Mouse (Mus musculus) liver, postnatal 0 days (tissue): Measurements from ENCODE around the gene Mfsd9. TPM values are rescaled to one million over a fixed set of nuclear protein-coding genes. Genes with fewer than 3 reads are reported as not detected.
A peak's percentile ranks its signal among the peaks of the same experiment; 100 is the strongest.

Experiments used
- ATAC-seq: fragments of 200-750 bp; cut with Nextera tagmentation; 2 replicates; pipeline ENCODE4 v1.8.0; 2017; ENCODE audit warnings: mild to moderate bottlenecking, moderate library complexity
- DNase-seq: peaks from one replicate; pipeline ENCODE4 v3.0.0-alpha.2; 2016
- H3K27ac ChIP-seq: fragments of 300-500 bp; sonication (generic); 2 replicates; pipeline ENCODE4 v1.5.1; 2014; ENCODE audit warnings: antibody characterized with exemption, moderate library complexity, mild to moderate bottlenecking, low read depth
- H3K27me3 ChIP-seq: fragments of 300-500 bp; sonication (generic); 2 replicates; pipeline ENCODE4 v1.6.1; 2014; ENCODE audit warnings: low read length, control low read depth, mixed read lengths; ENCODE audit not compliant: insufficient read depth
- H3K36me3 ChIP-seq: fragments of 300-500 bp; sonication (generic); replicated peaks from 2 replicates; pipeline ENCODE4 v1.6.1; 2014; ENCODE audit warnings: mild to moderate bottlenecking, control low read depth, low read length, moderate library complexity, mixed read lengths; ENCODE audit not compliant: insufficient read depth
- H3K4me1 ChIP-seq: fragments of 300-500 bp; sonication (generic); 2 replicates; pipeline ENCODE4 v1.6.1; 2014; ENCODE audit warnings: antibody characterized with exemption, mild to moderate bottlenecking, control low read depth; ENCODE audit not compliant: insufficient read depth
- H3K4me2 ChIP-seq: fragments of 300-500 bp; sonication (generic); 2 replicates; pipeline ENCODE4 v1.6.1; 2014; ENCODE audit warnings: low read depth, mild to moderate bottlenecking, low read length, moderate library complexity, mixed read lengths
- H3K4me3 ChIP-seq: fragments of 300-500 bp; sonication (generic); 2 replicates; pipeline ENCODE4 v1.5.1; 2014; ENCODE audit warnings: low read depth, low read length
- H3K9ac ChIP-seq: fragments of 300-500 bp; sonication (generic); replicated peaks from 2 replicates; pipeline ENCODE4 v1.6.1; 2014; ENCODE audit warnings: mild to moderate bottlenecking, moderate library complexity
- H3K9me3 ChIP-seq: fragments of 300-500 bp; sonication (generic); 2 replicates; pipeline ENCODE4 v1.6.1; 2016; ENCODE audit warnings: mild to moderate bottlenecking, control low read depth, low read length, mixed read lengths
- CTCF ChIP-seq: sonication (generic); IDR thresholded peaks from 2 replicates; pipeline ENCODE4 v1.5.1; 2016; ENCODE audit warnings: antibody characterized with exemption, low read depth
- EP300 ChIP-seq: IDR thresholded peaks from 2 replicates; pipeline ENCODE4 v1.6.1; 2016; ENCODE audit warnings: antibody characterized with exemption, low read depth, mild to moderate bottlenecking
- WGBS: fragments of 180-500 bp; shearing (Covaris S2); extraction: QIAGEN DNeasy Blood & Tissue Kit; methylation state at CpG from one replicate; pipeline ENCODE4 v1.1.7; 2014; ENCODE audit not compliant: insufficient replicate concordance; 5-methylcytosine and 5-hydroxymethylcytosine counted together
- polyA plus RNA-seq: library from polyadenylated mRNA; unstranded; fragments of >200 nt; fragmentation: Nextera tagmentation; extraction: Ambion mirVana; gene quantifications from 2 replicates; pipeline ENCODE4 v1.2.1, GENCODE M21; 2015

Mfsd9 gene
- polyA plus RNA-seq, 1 experiment from 2014 or later = 0.65 TPM

DNA sequence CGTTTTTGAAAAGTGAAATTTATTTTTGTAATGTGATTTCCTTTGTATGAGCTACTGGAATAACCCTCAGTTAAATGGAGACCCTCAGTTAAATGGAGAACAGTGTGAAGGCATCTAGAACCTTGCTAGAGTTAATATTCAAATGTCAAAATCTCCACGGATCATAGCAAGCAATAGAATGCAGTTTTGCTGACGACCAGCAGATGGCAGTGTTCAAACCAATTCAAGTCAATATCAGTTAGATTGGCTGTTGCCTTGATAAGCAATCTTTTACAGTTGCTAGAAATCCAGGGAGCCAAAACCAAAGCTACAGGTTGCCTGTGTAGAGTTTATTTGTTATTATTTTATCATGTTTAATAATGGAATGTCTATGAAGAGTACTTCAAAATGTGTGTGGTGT lies 12.3 kb upstream of the Mfsd9 start:
- Histone ChIP-seq H3K9me3 (no peaks in the 10 kb centered on the region), H3K4me1 (no peaks in the 10 kb centered on the region), H3K27ac (no peak overlapping the region), H3K4me3 (no peak overlapping the region), H3K27me3 (no peaks in the 10 kb centered on the region), H3K4me2 (no peak overlapping the region), H3K36me3 (no peaks in the 10 kb centered on the region), H3K9ac (no peak overlapping the region)
- TF ChIP-seq EP300 = no peak
- peak; percentile 81 for TF ChIP-seq CTCF
- DNase-seq (peak; percentile 34), ATAC-seq (no peak)
- WGBS = 17% methylated on average over 3 of the region's 3 CpGs

DNA sequence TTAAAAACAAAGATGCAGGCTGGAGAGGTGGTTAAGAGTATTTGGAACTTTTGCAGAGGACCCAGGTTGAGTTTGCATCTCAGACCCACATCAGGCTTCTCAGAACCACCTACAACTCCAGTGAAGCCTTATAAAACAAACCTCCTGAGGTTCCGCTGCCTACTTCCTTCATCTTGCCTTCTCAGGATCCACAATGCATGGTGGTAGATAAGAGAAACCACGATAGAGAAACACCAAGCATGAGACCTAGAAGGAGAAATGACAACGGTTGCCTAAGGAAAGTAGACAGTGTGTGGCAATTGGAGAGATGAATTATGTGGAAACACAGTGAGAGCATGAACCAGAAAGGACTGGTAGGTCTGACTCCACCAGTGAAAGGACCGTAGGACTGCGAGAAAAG lies 10.4 kb upstream of the Mfsd9 start:
- Histone ChIP-seq H3K36me3 (no peaks in the 10 kb centered on the region), H3K9ac (no peak overlapping the region), H3K4me1 (no peaks in the 10 kb centered on the region), H3K27me3 (no peaks in the 10 kb centered on the region), H3K4me3 (no peak overlapping the region), H3K27ac (no peak overlapping the region), H3K9me3 (no peaks in the 10 kb centered on the region), H3K4me2 (no peak overlapping the region)
- 35% methylated on average over 5 of the region's 5 CpGs for whole genome bisulfite sequencing
- DNase-seq (no peak), ATAC-seq (no peak)
- no peak for TF ChIP-seq CTCF
- no peak for TF ChIP-seq EP300

DNA sequence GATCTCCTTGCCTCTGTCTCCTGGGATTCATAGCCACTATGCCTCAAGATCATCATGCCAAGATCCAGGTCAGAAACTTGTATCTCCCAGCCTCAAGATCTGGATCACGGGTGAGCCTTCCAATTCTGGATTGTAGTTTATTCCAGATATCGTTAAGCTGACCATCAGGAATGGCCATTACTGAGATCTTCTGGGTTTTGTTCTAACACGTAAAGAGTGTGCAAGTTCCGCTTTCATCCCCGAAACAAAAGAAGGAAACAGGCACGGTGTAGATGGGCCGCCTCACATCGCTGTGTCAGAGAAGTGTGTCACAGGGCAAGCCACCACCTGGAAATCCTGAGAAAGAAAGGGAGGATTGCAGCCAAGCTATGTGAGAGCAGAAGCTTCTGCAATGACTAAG lies 8.6 kb upstream of the Mfsd9 start:
- DNase-seq (no peak), ATAC-seq (no peak)
- Histone ChIP-seq H3K9ac (no peak overlapping the region), H3K4me2 (no peak overlapping the region), H3K27me3 (no peaks in the 10 kb centered on the region), H3K27ac (no peak overlapping the region), H3K9me3 (no peaks in the 10 kb centered on the region), H3K4me3 (no peak overlapping the region), H3K36me3 (no peaks in the 10 kb centered on the region), H3K4me1 (no peaks in the 10 kb centered on the region)
- 78% methylated on average over 8 of the region's 8 CpGs for WGBS
- no peak for TF ChIP-seq CTCF
- no peak for TF ChIP-seq EP300

DNA sequence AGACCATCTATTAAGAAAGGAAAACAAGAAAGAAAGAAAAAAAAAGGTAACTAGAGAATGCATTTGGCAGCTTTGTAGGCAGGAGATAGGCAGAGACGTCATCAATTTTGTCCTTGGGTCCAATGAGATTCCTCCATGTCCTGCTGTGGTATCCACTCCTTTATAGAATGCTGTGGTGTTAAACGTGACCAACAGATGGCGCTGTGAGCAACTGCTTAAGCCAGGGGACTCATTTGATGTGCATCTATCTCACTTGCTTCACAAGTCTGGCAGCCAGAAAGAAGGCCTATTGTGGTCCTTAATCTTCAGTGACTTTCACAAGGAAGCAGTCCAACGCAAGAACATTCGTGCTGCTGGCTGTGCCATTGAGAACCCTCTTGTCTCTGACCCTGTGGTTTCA lies 6.9 kb upstream of the Mfsd9 start:
- H3K9me3 ChIP-seq = no peaks in the 10 kb centered on the region
- H3K9ac ChIP-seq = no peak overlapping the region
- no peak overlapping the region for H3K4me3 ChIP-seq
- no peak overlapping the region for H3K27ac ChIP-seq
- H3K4me1 ChIP-seq = no peaks in the 10 kb centered on the region
- no peak overlapping the region for H3K4me2 ChIP-seq
- peak; percentile 66 for DNase-seq
- H3K27me3 ChIP-seq = no peaks in the 10 kb centered on the region
- TF ChIP-seq CTCF = peak; percentile 86
- TF ChIP-seq EP300 = no peak
- WGBS = 13% methylated on average over 5 of the region's 5 CpGs
- no peaks in the 10 kb centered on the region for H3K36me3 ChIP-seq
- peak; percentile 50; the same call in 1 of the 2 replicates for ATAC-seq

DNA sequence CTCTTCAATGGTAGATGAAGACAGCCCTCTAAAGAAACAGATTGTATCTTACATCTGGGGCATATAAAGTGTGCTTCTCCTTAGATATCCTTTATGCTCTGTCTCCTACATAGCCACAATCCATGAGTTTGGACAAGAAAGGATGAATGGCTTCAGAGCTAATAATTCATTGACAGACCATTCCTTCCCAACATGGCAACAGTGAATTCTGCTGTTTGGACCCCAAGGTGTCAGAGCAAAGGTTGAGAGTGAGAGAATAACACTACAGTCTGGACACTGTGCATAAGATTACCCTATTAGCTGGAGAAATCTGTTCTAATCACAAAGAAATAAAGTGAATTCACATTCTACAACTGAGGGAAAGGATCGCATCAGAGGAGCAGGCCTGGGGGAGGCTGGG lies 5.0 kb upstream of the Mfsd9 start:
- H3K27ac ChIP-seq = no peak overlapping the region
- WGBS = 87% methylated on average over 1 of the region's 1 CpGs
- 0 out of 2 replicates have a peak, but pooled peaks cover 4% of the 10 kb centered on the region for H3K4me1 ChIP-seq
- no peaks in the 10 kb centered on the region for H3K27me3 ChIP-seq
- ATAC-seq (no peak), DNase-seq (no peak)
- TF ChIP-seq EP300 (no peak), CTCF (no peak)
- H3K9me3 ChIP-seq = no peaks in the 10 kb centered on the region
- H3K4me3 ChIP-seq = no peak overlapping the region
- no peak overlapping the region for H3K4me2 ChIP-seq
- H3K36me3 ChIP-seq = no peaks in the 10 kb centered on the region
- no peak overlapping the region for H3K9ac ChIP-seq

DNA sequence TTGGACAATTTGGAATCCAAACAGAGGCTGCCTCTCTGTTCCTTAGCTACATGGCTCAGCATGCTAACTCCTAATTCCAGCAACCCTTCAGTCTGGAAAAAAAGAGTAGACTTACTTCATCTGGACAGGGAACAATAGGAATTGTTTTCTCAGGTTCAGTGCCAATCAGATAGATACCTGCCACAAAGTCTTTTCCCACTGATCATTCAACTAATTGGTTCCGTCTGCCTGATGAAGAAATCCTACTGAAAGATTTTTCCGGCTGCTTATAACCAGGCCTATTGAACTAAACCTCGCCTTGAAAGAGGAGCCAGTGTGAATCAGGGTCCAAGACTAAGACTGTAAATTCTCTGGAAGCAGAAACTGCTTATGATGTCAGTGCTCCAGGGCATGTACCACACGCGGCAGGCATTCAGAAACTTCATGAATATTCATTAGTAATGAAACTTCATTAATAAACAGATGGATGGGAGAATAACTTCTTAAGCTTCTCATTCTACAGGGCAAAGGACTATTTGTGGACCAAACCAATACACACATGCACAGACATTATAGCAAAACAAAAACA lies 737 bp downstream of the Mfsd9 start:
- Histone ChIP-seq H3K9me3 (no peaks in the 10 kb centered on the region), H3K36me3 (no peaks in the 10 kb centered on the region), H3K27ac (no peak overlapping the region), H3K4me3 (peak overlapping the region; percentile 72), H3K9ac (peak overlapping the region; percentile 71), H3K4me1 (0 out of 2 replicates have a peak, but pooled peaks cover 6% of the 10 kb centered on the region), H3K4me2 (peak overlapping the region; percentile 93), H3K27me3 (no peaks in the 10 kb centered on the region)
- no peak for ATAC-seq
- DNase-seq = no peak
- no peak for TF ChIP-seq CTCF
- no peak for TF ChIP-seq EP300
- WGBS = 38% methylated on average over 5 of the region's 5 CpGs
